Mouse (Mus musculus) neural tube, embryonic 14.5 days (tissue): ENCODE data around the gene Hs2st1. TPM values are rescaled to one million over a fixed set of nuclear protein-coding genes. Genes with fewer than 3 reads are reported as not detected.

ENCODE experiments used
- ATAC-seq: fragments of 200-750 bp; cut with Nextera tagmentation; 2 replicates; pipeline ENCODE4 v1.8.0; 2017; ENCODE audit warnings: low read depth, mild to moderate bottlenecking, moderate TSS enrichment, moderate library complexity
- H3K27ac ChIP-seq: fragments of 300-500 bp; sonication (generic); 2 replicates; pipeline ENCODE4 v1.5.1; 2014; ENCODE audit warnings: low read depth, mild to moderate bottlenecking, control low read depth, low read length, moderate library complexity, mixed read lengths
- H3K27me3 ChIP-seq: fragments of 300-500 bp; sonication (generic); 2 replicates; pipeline ENCODE4 v1.6.1; 2014; ENCODE audit warnings: low read length; ENCODE audit not compliant: control insufficient read depth, insufficient read depth
- H3K36me3 ChIP-seq: fragments of 300-500 bp; sonication (generic); 2 replicates; pipeline ENCODE4 v1.6.1; 2014; ENCODE audit warnings: low read length, mixed read lengths; ENCODE audit not compliant: control insufficient read depth, insufficient read depth
- H3K4me1 ChIP-seq: fragments of 300-500 bp; sonication (generic); 2 replicates; pipeline ENCODE4 v1.6.1; 2014; ENCODE audit warnings: low read length; ENCODE audit not compliant: control insufficient read depth, insufficient read depth
- H3K4me2 ChIP-seq: fragments of 300-500 bp; sonication (generic); 2 replicates; pipeline ENCODE4 v1.6.1; 2014; ENCODE audit warnings: mild to moderate bottlenecking, low read depth, low read length, control low read depth
- H3K4me3 ChIP-seq: fragments of 300-500 bp; sonication (generic); 2 replicates; pipeline ENCODE4 v1.5.1; 2014; ENCODE audit warnings: low read depth, low read length, control low read depth, mixed read lengths
- H3K9ac ChIP-seq: fragments of 300-500 bp; sonication (generic); replicated peaks from 2 replicates; pipeline ENCODE4 v1.6.1; 2014; ENCODE audit warnings: low read depth, mild to moderate bottlenecking, control low read depth, low read length, mixed read lengths
- H3K9me3 ChIP-seq: fragments of 300-500 bp; sonication (generic); 2 replicates; pipeline ENCODE4 v1.6.1; 2016; ENCODE audit warnings: low read length; ENCODE audit not compliant: control insufficient read depth
- WGBS: fragments of 180-500 bp; shearing (Covaris S2); extraction: QIAGEN DNeasy Blood & Tissue Kit; methylation state at CpG from one replicate; pipeline ENCODE4 v1.1.7; 2014; 5-methylcytosine and 5-hydroxymethylcytosine counted together
- polyA plus RNA-seq: library from polyadenylated mRNA; unstranded; fragments of >200 nt; fragmentation: Nextera tagmentation; extraction: Ambion mirVana; gene quantifications from 2 replicates; pipeline ENCODE4 v1.2.1, GENCODE M21; 2014

The Hs2st1 gene
- polyA plus RNA-seq, 1 experiment from 2014 or later, result 17.0 TPM

DNA sequence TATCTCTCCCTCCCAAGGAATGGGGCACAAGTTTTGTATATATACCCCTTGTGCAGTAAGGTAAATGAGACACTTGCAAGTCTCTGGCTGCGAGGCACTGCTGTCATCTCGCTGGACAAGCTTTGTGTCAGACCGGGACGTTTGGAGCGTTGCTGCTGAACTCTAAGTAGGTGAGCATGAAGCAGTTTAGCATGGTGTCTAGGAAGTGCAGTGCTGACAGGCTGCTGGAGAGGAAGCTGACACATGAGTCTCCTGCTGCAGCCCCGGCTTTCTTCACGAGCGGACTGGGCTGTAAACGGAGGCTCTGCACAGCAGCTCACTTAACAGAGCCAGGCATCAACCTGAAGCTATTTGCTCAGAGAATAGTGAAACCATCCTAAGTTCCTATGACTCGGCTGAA, 107.3 kb downstream of the Hs2st1 start:
- Histone ChIP-seq H3K4me3 (no peak overlapping the region), H3K9me3 (no peaks in the 10 kb centered on the region), H3K36me3 (no peaks in the 10 kb centered on the region), H3K9ac (no peak overlapping the region), H3K27ac (no peak overlapping the region), H3K27me3 (no peaks in the 10 kb centered on the region), H3K4me2 (no peak overlapping the region), H3K4me1 (peaks cover 16% of the 10 kb centered on the region; the same call in 1 of the 2 replicates)
- 92% methylated on average over 10 of the region's 10 CpGs for WGBS
- no peak for ATAC-seq

GRCm38 (mm10) chr3:144460183-144460788, 109.7 kb downstream of the Hs2st1 start:
- WGBS, result 53% methylated on average over 5 of the region's 5 CpGs
- no peak overlapping the region for H3K27ac ChIP-seq
- ATAC-seq, result no peak

DNA sequence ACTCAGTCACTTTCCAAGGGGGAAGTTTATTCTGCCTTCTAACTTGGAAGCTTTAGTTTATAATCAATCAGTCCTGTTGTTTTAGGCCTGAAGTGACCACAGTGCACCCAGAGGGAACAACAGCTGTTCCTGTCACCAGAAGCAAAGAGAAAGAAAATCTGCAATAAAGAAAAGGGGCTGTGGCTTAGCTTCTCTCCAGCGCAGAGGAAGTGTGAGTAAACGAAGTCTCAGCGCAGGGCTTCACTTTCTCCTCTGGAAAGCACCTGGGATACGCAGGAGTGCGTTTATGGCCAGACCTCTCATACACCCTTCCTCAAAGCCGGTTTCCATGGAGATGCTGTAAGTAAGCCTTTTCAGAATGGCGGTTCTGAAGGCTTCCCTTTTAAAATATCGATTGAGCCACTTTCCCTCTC, 110.7 kb downstream of the Hs2st1 start:
- no peak overlapping the region for H3K4me2 ChIP-seq
- ATAC-seq, result no peak; the same call in 1 of the 2 replicates

More at GRCm38 (mm10) chr3:144460183-144460788, 109.7 kb downstream of the Hs2st1 start:
- no peak overlapping the region for H3K4me3 ChIP-seq
- H3K27me3 ChIP-seq, result no peaks in the 10 kb centered on the region
- no peak overlapping the region for H3K9ac ChIP-seq
- H3K36me3 ChIP-seq, result no peaks in the 10 kb centered on the region
- H3K9me3 ChIP-seq, result no peaks in the 10 kb centered on the region
- H3K4me1 ChIP-seq, result peaks cover 20% of the 10 kb centered on the region; the same call in 1 of the 2 replicates
- H3K4me2 ChIP-seq, result no peak overlapping the region

GRCm38 (mm10) chr3:144453701-144454430, 116.1 kb downstream of the Hs2st1 start:
- H3K4me1 ChIP-seq, result peaks cover 8% of the 10 kb centered on the region; the same call in 1 of the 2 replicates
- 60% methylated on average over 19 of the region's 19 CpGs for WGBS
- H3K9me3 ChIP-seq, result no peaks in the 10 kb centered on the region
- 0 out of 2 replicates have a peak overlapping the region, but pooled peaks have one; percentile 2 for H3K9ac ChIP-seq
- H3K4me3 ChIP-seq, result no peak overlapping the region
- peak; percentile 89 for ATAC-seq
- H3K27me3 ChIP-seq, result no peaks in the 10 kb centered on the region
- H3K4me2 ChIP-seq, result no peak overlapping the region
- H3K36me3 ChIP-seq, result peaks cover 8% of the 10 kb centered on the region; the same call in 1 of the 2 replicates
- H3K27ac ChIP-seq, result 0 out of 2 replicates have a peak overlapping the region, but pooled peaks have one; percentile 53

More for the DNA sequence above, 110.7 kb downstream of the Hs2st1 start:
- no peaks in the 10 kb centered on the region for H3K27me3 ChIP-seq
- WGBS, result 49% methylated on average over 8 of the region's 8 CpGs
- no peaks in the 10 kb centered on the region for H3K36me3 ChIP-seq
- no peaks in the 10 kb centered on the region for H3K9me3 ChIP-seq
- peaks cover 21% of the 10 kb centered on the region; the same call in 1 of the 2 replicates for H3K4me1 ChIP-seq
- no peak overlapping the region for H3K9ac ChIP-seq
- H3K27ac ChIP-seq, result peak overlapping the region; percentile 39
- no peak overlapping the region for H3K4me3 ChIP-seq

- no peak for ATAC-seq
- Histone ChIP-seq H3K36me3 (peaks cover 8% of the 10 kb centered on the region; the same call in 1 of the 2 replicates), H3K4me3 (no peak overlapping the region), H3K27me3 (no peaks in the 10 kb centered on the region), H3K9ac (no peak overlapping the region), H3K9me3 (no peaks in the 10 kb centered on the region), H3K4me2 (no peak overlapping the region), H3K27ac (no peak overlapping the region), H3K4me1 (peaks cover under 1% of the 10 kb centered on the region; the same call in 1 of the 2 replicates)
- 96% methylated on average over 6 of the region's 6 CpGs for WGBS
Measured at GRCm38 (mm10) chr3:144448977-144449376, 121.0 kb downstream of the Hs2st1 start.

GRCm38 (mm10) chr3:144447917-144448316, 122.1 kb downstream of the Hs2st1 start:
- H3K36me3 ChIP-seq, result peaks cover 8% of the 10 kb centered on the region; the same call in 1 of the 2 replicates
- no peak overlapping the region for H3K27ac ChIP-seq
- no peak overlapping the region for H3K4me3 ChIP-seq
- no peaks in the 10 kb centered on the region for H3K9me3 ChIP-seq
- 93% methylated on average over 9 of the region's 9 CpGs for WGBS
- H3K27me3 ChIP-seq, result no peaks in the 10 kb centered on the region
- H3K4me2 ChIP-seq, result no peak overlapping the region
- no peaks in the 10 kb centered on the region for H3K4me1 ChIP-seq
- ATAC-seq, result no peak
- no peak overlapping the region for H3K9ac ChIP-seq

- no peak overlapping the region for H3K4me2 ChIP-seq
- no peaks in the 10 kb centered on the region for H3K27me3 ChIP-seq
- 97% methylated on average over 14 of the region's 14 CpGs for WGBS
- ATAC-seq, result no peak
- H3K27ac ChIP-seq, result no peak overlapping the region
- no peaks in the 10 kb centered on the region for H3K4me1 ChIP-seq
- H3K9ac ChIP-seq, result no peak overlapping the region
- H3K9me3 ChIP-seq, result no peaks in the 10 kb centered on the region
- H3K4me3 ChIP-seq, result no peak overlapping the region
- no peaks in the 10 kb centered on the region for H3K36me3 ChIP-seq
Measured at GRCm38 (mm10) chr3:144446081-144446634, 123.8 kb downstream of the Hs2st1 start.

- H3K27me3 ChIP-seq, result no peaks in the 10 kb centered on the region
- H3K4me1 ChIP-seq, result no peaks in the 10 kb centered on the region
- H3K4me3 ChIP-seq, result no peak overlapping the region
- 93% methylated on average over 14 of the region's 14 CpGs for WGBS
- H3K36me3 ChIP-seq, result peaks cover 9% of the 10 kb centered on the region; the same call in 1 of the 2 replicates
- no peak overlapping the region for H3K4me2 ChIP-seq
- no peak for ATAC-seq
- no peak overlapping the region for H3K27ac ChIP-seq
- H3K9ac ChIP-seq, result no peak overlapping the region
- no peaks in the 10 kb centered on the region for H3K9me3 ChIP-seq
Measured at GRCm38 (mm10) chr3:144437871-144438398, 132.0 kb downstream of the Hs2st1 start.
